Mouse (Mus musculus): ENCODE results near the gene Osbpl8. TPM values are rescaled to one million over a fixed set of nuclear protein-coding genes. Genes with fewer than 3 reads are reported as not detected.
"Not testable (repeated sequence)": the region's sequence is repeated elsewhere in the genome, so short reads cannot be mapped to it uniquely, and the experiment has no call there.

The Osbpl8 gene
- polyA plus RNA-seq, 1 experiment from 2014 or later = 7.6 TPM

DNA sequence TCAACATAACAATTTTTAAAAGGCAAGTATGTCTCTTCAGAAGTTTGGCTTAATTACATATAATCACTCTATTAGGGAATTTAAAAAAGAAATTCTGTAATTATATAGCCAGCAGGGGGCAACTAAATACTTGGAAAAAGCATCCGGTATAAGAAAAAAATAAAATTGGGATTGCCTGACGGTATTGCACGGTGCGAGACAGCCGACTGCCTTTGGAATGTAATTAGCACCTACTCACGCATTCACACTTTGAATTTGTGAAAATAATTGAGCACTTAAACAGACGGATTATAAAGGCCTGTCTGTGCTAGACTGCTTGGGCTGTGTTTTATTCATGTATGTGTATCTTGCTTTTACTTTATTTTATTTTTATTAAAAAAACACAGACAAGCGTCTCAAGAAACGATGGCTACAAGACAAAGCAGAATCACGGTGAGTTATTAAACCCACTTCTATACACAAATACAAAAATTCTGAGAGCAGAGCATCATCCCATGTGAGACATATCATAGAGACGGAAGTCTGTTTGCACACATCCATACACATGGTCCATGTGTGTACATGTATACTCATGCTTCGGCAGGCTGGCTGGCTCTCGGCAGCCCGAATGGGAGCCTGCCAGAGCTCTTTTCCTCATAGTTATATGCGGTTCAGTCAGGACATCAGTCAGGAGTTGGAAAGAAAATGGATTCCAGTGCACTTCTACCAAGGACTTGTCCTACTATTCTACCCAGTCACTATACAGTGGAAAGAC, 34.5 kb upstream of the Osbpl8 start:
- Histone ChIP-seq H3K4me3 (replicated peaks) (no peak overlapping the region), H3K27ac (no peak overlapping the region), H3K4me2 (no peak overlapping the region), H3K9ac (no peak overlapping the region), H3K9me3 (replicated peaks) (no peaks in the 10 kb centered on the region), H3K36me3 (no peaks in the 10 kb centered on the region), H3K27me3 (no peaks in the 10 kb centered on the region), H3K4me1 (replicated peaks) (peaks cover 4% of the 10 kb centered on the region)
- DNase-seq (no peak), ATAC-seq (ENCODE audit: low read depth) (no peak)
- WGBS (ENCODE audit: insufficient replicate concordance) = 82% methylated on average over 15 of the region's 15 CpGs

DNA sequence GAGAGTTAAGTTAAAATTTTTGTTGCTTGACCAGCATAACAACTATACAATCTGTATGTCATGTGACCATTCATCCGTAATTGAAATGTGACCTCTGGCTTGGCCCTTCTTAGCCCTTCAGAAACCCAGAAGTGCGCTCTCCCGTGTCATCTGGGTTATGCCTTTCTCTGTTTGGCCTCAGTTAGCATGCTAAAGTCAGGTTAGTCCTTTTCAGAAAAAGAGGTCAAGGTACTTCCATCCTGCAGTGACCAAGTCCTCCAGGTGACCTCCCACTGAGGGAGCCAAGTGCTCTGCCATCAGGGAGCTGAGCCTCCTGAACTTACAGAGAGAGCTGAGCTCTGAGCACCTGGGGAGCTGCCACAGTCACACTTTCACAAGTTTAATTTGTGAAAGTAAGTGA, 33.7 kb upstream of the Osbpl8 start:
- no peak for DNase-seq
- Histone ChIP-seq H3K36me3 (no peaks in the 10 kb centered on the region), H3K27me3 (no peaks in the 10 kb centered on the region), H3K9ac (no peak overlapping the region), H3K9me3 (replicated peaks) (no peaks in the 10 kb centered on the region), H3K4me2 (no peak overlapping the region), H3K27ac (no peak overlapping the region), H3K4me3 (replicated peaks) (no peak overlapping the region), H3K4me1 (replicated peaks) (no peaks in the 10 kb centered on the region)
- 70% methylated on average over 3 of the region's 3 CpGs for WGBS (ENCODE audit: insufficient replicate concordance)
- ATAC-seq (ENCODE audit: low read depth) = no peak

DNA sequence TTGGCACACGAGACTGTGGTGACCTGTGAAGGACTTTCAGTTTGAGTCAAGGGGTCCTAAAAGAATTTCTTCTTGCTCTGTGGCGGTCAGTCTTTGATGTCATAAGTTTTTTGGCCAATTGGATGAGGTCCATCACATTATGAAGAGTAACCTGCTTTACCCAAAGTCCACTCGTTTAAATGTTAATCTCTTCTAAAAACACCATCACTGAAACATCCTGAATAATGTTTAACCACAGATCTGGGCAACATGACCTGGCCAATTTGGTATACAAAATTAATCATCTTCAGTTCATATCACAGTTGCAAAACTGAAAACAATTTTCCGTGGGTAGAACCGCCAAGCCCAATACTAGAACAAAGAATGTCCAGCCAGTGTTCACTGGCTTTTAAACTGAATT, 31.3 kb upstream of the Osbpl8 start:
- Histone ChIP-seq H3K36me3 (no peaks in the 10 kb centered on the region), H3K27ac (no peak overlapping the region), H3K4me2 (no peak overlapping the region), H3K9ac (no peak overlapping the region), H3K4me1 (replicated peaks) (no peaks in the 10 kb centered on the region), H3K4me3 (replicated peaks) (no peak overlapping the region), H3K9me3 (replicated peaks) (no peaks in the 10 kb centered on the region), H3K27me3 (no peaks in the 10 kb centered on the region)
- ATAC-seq (ENCODE audit: low read depth) (no peak), DNase-seq (no peak)
- WGBS (ENCODE audit: insufficient replicate concordance) = 67% methylated on average over 5 of the region's 5 CpGs

DNA sequence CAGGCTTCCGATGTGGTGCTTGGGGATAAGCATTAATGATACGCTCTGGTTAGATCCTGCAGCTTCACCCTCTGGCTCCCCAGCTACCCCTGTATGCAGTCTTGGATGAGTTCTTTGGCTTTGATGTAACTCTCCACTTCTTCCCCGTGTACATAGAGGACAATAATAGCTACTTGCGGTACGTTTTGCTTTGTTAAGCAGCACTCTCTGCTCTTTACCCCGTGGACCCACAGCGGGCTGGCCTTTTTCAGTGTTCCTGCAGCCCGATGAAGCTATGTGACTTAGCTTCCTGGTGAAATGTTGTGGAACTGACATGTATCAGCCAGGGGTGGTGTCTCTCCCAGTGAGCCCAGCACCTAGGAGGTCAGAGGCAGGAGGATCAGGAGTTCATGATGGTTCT, 30.6 kb upstream of the Osbpl8 start:
- Histone ChIP-seq H3K4me3 (replicated peaks) (no peak overlapping the region), H3K4me1 (replicated peaks) (no peaks in the 10 kb centered on the region), H3K27me3 (no peaks in the 10 kb centered on the region), H3K36me3 (no peaks in the 10 kb centered on the region), H3K9ac (no peak overlapping the region), H3K9me3 (replicated peaks) (no peaks in the 10 kb centered on the region), H3K27ac (no peak overlapping the region), H3K4me2 (no peak overlapping the region)
- WGBS (ENCODE audit: insufficient replicate concordance) = 68% methylated on average over 8 of the region's 8 CpGs
- no peak for ATAC-seq (ENCODE audit: low read depth)
- no peak for DNase-seq

DNA sequence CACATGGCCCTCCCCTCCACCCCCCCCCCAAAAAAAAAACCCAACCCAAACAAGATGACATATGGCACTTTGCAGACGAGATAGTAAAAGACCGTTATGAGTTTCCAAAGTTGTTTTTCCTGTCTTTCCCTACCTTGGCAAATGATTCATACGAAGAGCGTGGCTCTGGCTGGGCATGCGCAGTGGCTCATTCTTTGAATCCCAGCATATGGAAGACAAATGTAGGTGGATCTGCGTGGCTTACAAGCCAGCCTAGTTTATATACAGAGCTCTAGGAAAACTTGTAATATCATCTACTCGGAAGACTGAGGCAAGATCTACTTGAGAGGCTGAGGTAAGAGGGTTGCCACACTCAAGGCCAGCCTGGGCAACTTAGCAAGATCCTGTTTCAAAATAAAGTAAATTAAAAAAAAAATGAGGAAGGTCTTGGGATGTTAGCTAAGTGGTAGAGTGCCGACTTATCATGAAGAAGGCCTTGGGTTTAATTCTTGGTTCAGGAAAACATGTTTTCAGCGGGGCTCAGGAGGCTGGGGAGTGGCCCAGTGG, 30.1 kb upstream of the Osbpl8 start:
- WGBS (ENCODE audit: insufficient replicate concordance) = 65% methylated on average over 9 of the region's 9 CpGs
- Histone ChIP-seq H3K4me2 (no peak overlapping the region), H3K9me3 (replicated peaks) (no peaks in the 10 kb centered on the region), H3K36me3 (no peaks in the 10 kb centered on the region), H3K4me3 (replicated peaks) (no peak overlapping the region), H3K27me3 (no peaks in the 10 kb centered on the region), H3K4me1 (replicated peaks) (no peaks in the 10 kb centered on the region), H3K27ac (no peak overlapping the region), H3K9ac (no peak overlapping the region)
- ATAC-seq (ENCODE audit: low read depth) = no peak
- no peak for DNase-seq

DNA sequence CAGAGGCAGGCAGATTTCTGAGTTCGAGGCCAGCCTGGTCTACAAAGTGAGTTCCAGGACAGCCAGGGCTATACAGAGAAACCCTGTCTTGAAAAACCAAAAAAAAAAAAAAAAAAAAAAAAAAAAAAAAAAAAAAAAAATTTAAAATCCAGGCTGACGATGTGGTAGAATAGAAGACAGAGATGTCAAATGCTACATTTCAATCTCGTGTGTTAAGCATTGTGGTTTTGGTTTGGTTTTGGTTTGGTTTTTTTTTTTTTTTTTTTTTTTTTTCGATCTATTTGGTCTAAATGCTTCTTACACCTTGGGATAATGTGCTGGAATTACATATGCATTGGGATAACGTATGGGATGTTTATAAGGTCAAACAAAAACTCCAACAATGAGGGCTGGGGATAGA, 28.2 kb upstream of the Osbpl8 start:
- not testable (repeated sequence) for H3K4me1 ChIP-seq (replicated peaks); DNase-seq; H3K4me2 ChIP-seq; H3K27ac ChIP-seq; H3K9me3 ChIP-seq (replicated peaks); H3K36me3 ChIP-seq; H3K27me3 ChIP-seq; H3K4me3 ChIP-seq (replicated peaks); ATAC-seq (ENCODE audit: low read depth); H3K9ac ChIP-seq
- 57% methylated on average over 5 of the region's 5 CpGs for WGBS (ENCODE audit: insufficient replicate concordance)

DNA sequence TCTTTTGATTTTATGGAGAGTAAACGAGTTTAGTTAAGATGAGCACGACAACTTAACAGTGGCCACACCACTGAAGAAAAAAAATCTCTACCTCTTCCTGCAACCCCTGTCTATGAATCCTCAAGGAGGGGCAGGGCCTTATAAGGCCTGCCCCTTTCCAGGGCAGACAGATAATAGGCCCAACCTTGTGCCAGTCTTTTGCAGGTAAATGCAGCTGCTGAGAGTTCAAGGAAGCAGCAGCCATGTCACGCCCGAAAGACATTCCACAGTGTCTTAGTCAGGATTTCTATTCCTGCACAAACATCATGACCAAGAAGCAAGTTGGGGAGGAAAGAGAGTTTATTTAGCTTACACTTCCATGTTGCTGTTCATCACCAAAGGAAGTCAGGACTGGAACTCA, 26.6 kb upstream of the Osbpl8 start:
- no peaks in the 10 kb centered on the region for H3K27me3 ChIP-seq
- DNase-seq (no peak), ATAC-seq (ENCODE audit: low read depth) (no peak)
- no peaks in the 10 kb centered on the region for H3K36me3 ChIP-seq
- H3K4me2 ChIP-seq = no peak overlapping the region
- no peaks in the 10 kb centered on the region for H3K9me3 ChIP-seq (replicated peaks)
- no peak overlapping the region for H3K9ac ChIP-seq
- H3K4me1 ChIP-seq (replicated peaks) = no peaks in the 10 kb centered on the region
- WGBS (ENCODE audit: insufficient replicate concordance) = 68% methylated on average over 4 of the region's 4 CpGs
- H3K27ac ChIP-seq = no peak overlapping the region
- no peak overlapping the region for H3K4me3 ChIP-seq (replicated peaks)

DNA sequence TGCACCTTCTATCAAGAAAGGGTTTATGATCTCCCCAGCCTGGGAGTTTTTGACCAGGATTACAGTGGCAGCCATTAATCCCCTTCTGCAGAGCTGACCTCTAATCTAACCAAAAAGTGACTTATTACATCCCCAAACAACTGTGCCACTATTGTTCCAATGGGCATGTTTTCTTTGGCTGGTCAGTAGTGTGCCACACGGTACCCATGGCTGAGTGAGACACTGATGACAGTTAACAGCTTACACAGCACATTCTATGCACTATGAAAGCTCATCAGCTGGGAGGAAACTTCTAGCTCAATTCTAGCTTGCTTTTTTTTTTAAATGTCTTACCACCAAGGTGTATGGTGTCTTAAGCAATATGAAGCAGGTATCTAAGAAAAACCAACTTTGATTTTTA, 25.4 kb upstream of the Osbpl8 start:
- Histone ChIP-seq H3K4me1 (replicated peaks) (no peaks in the 10 kb centered on the region), H3K9ac (no peak overlapping the region), H3K4me3 (replicated peaks) (no peak overlapping the region), H3K4me2 (no peak overlapping the region), H3K36me3 (no peaks in the 10 kb centered on the region), H3K9me3 (replicated peaks) (no peaks in the 10 kb centered on the region), H3K27ac (no peak overlapping the region), H3K27me3 (no peaks in the 10 kb centered on the region)
- DNase-seq (no peak), ATAC-seq (ENCODE audit: low read depth) (no peak)
- WGBS (ENCODE audit: insufficient replicate concordance) = 58% methylated on average over 1 of the region's 1 CpGs

DNA sequence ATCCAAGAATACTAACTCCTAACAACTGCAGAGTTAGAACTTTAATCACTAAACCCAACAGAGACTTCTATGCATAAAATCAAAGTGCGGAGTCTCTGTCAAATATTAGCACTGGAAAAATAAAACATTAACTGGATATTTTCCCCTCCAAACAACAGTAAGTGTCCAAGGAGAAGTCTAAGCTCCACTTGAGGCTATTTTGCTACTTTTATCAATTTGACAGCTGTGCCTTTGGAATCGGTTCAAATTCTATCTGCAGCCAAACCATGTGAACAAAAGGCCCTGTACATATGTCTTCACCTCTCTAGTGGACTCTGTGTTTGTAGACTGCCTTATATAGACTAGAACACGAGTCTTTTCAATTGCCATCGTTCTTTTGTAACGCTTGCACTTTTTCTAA, 24.7 kb upstream of the Osbpl8 start:
- no peaks in the 10 kb centered on the region for H3K4me1 ChIP-seq (replicated peaks)
- no peak overlapping the region for H3K4me3 ChIP-seq (replicated peaks)
- no peaks in the 10 kb centered on the region for H3K27me3 ChIP-seq
- no peak overlapping the region for H3K27ac ChIP-seq
- H3K9me3 ChIP-seq (replicated peaks) = no peaks in the 10 kb centered on the region
- no peak overlapping the region for H3K9ac ChIP-seq
- no peak overlapping the region for H3K4me2 ChIP-seq
- no peak for ATAC-seq (ENCODE audit: low read depth)
- H3K36me3 ChIP-seq = no peaks in the 10 kb centered on the region
- no peak for DNase-seq
- 64% methylated on average over 5 of the region's 5 CpGs for WGBS (ENCODE audit: insufficient replicate concordance)

DNA sequence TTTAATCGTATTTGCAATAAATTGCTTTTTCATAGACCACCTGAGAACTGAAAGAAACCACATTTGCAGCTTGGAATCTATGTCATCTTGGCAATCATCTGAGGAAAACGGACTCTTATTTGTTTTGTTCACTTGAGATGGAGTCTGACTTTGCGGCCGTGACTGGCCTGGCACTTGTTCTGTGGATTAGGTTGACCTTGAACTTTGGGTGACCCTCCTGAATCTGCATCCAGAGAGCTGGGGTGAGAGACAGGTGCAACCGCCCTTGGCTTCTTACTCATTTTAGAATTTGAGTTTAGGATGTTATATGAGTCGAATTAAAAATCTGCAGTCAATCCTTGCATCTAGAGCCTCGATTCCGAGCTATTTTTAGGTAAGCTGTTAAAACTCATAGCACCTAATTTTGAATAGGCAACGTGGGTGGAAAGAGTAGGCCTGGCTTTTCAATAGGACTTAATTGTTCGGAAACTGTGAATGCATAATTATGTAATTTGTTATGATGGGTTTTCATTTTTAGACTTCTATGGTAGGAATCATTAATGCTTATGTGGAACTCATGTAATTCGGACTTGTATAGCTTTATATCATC, 20.1 kb upstream of the Osbpl8 start:
- H3K4me1 ChIP-seq (replicated peaks) = no peaks in the 10 kb centered on the region
- H3K9ac ChIP-seq = no peak overlapping the region
- H3K4me2 ChIP-seq = no peak overlapping the region
- H3K9me3 ChIP-seq (replicated peaks) = no peaks in the 10 kb centered on the region
- no peak for DNase-seq
- ATAC-seq (ENCODE audit: low read depth) = no peak
- H3K27ac ChIP-seq = no peak overlapping the region
- no peaks in the 10 kb centered on the region for H3K27me3 ChIP-seq
- 70% methylated on average over 11 of the region's 11 CpGs for WGBS (ENCODE audit: insufficient replicate concordance)
- H3K36me3 ChIP-seq = no peaks in the 10 kb centered on the region
- no peak overlapping the region for H3K4me3 ChIP-seq (replicated peaks)

DNA sequence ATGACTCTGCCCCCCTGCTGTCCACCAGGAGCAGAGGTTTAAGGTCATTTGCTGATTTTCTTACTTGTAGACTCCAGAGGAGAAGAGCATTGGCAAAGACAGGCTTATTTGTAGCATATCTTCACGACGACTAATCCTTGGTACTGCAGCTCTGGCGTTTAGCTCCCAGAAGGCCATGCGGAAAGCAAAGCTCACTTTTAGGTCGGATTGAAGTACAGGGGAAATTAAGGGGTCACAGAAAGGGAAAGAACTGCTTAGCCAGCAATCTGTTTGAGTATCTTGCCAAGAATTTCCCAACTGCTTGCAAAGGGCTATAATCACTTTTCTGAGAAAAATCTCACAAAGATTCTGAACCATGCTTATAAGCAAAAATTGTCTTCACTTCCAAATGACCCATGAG, 14.8 kb upstream of the Osbpl8 start:
- Histone ChIP-seq H3K4me1 (replicated peaks) (no peaks in the 10 kb centered on the region), H3K4me3 (replicated peaks) (no peak overlapping the region), H3K27ac (no peak overlapping the region), H3K9ac (no peak overlapping the region), H3K4me2 (no peak overlapping the region), H3K27me3 (no peaks in the 10 kb centered on the region), H3K36me3 (no peaks in the 10 kb centered on the region), H3K9me3 (replicated peaks) (no peaks in the 10 kb centered on the region)
- DNase-seq = no peak
- WGBS (ENCODE audit: insufficient replicate concordance) = 72% methylated on average over 5 of the region's 5 CpGs
- ATAC-seq (ENCODE audit: low read depth) = no peak

DNA sequence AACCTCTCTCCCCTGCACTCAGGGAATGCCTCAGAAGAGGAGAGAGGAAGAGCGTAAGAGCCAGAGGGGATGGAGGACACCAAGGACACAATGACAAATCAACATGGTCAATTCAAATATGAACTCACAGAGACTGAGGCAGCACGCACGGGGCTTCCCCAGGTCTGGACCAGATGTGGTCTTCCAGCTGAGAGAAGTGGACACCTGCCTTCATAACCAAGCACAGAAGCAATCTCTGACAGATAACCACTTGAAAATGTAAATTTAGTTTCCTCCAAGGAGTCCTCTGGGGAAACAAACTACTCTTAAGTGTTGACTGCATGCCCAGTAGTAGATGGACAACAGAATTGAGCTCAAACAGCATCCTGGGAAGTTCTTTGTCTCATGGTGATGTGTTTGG, 9.5 kb upstream of the Osbpl8 start:
- no peak overlapping the region for H3K27ac ChIP-seq
- H3K9ac ChIP-seq = no peak overlapping the region
- H3K27me3 ChIP-seq = no peaks in the 10 kb centered on the region
- H3K4me3 ChIP-seq (replicated peaks) = no peak overlapping the region
- DNase-seq (no peak), ATAC-seq (ENCODE audit: low read depth) (no peak)
- no peaks in the 10 kb centered on the region for H3K36me3 ChIP-seq
- H3K9me3 ChIP-seq (replicated peaks) = no peaks in the 10 kb centered on the region
- H3K4me1 ChIP-seq (replicated peaks) = peaks cover 12% of the 10 kb centered on the region; the same call in 1 of the 2 replicates
- no peak overlapping the region for H3K4me2 ChIP-seq
- 77% methylated on average over 3 of the region's 3 CpGs for WGBS (ENCODE audit: insufficient replicate concordance)
